Mouse (Mus musculus) ES-E14 (cell line): ENCODE results near the gene Derl3.

ENCODE experiments used
- MAFK ChIP-seq: IDR thresholded peaks from 2 replicates; pipeline ENCODE4 v1.6.1; 2014; ENCODE audit warnings: mild to moderate bottlenecking, low read depth, low read length, inconsistent platforms; ENCODE audit not compliant: insufficient read depth
- ZC3H11A ChIP-seq: IDR thresholded peaks from 2 replicates; pipeline ENCODE4 v1.6.1; 2012; ENCODE audit warnings: low read depth, mild to moderate bottlenecking, inconsistent platforms, low read length, borderline replicate concordance
- ZNF384 ChIP-seq: IDR thresholded peaks from 2 replicates; pipeline ENCODE4 v1.6.1; 2012; ENCODE audit warnings: low read depth, low read length, inconsistent platforms

DNA sequence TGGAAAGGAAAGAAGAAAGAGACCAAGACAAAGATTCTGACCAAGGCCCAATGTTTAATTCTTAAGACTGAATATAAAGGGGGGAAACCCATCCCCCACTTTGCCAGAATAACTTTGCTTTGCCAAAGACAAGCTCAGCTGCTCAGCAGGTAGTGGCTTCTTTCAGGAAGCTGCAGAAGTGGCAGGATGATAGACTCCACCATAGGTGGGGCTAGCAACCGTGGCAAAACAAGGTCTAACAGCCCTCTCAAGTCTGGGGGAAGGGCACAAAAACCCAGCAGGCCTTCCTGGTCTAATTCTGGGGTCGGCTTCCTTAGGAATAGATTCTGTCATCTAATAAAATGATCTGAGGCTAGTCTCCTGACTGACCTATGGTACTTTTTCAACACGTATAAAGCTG lies 44.8 kb upstream of the Derl3 start:
- no peak for TF ChIP-seq MAFK
- no peak for TF ChIP-seq ZC3H11A
- no peak for TF ChIP-seq ZNF384
